Mouse (Mus musculus): ENCODE measurements around the gene Stmn3. TPM values are rescaled to one million over a fixed set of nuclear protein-coding genes. Genes with fewer than 3 reads are reported as not detected.
A peak's percentile ranks its signal among the peaks of the same experiment; 100 is the strongest.

The Stmn3 gene
- polyA plus RNA-seq (2014; fragmentation: Nextera tagmentation; extraction: Ambion mirVana) = 69.4 and 72.7 TPM in 2 replicates

DNA sequence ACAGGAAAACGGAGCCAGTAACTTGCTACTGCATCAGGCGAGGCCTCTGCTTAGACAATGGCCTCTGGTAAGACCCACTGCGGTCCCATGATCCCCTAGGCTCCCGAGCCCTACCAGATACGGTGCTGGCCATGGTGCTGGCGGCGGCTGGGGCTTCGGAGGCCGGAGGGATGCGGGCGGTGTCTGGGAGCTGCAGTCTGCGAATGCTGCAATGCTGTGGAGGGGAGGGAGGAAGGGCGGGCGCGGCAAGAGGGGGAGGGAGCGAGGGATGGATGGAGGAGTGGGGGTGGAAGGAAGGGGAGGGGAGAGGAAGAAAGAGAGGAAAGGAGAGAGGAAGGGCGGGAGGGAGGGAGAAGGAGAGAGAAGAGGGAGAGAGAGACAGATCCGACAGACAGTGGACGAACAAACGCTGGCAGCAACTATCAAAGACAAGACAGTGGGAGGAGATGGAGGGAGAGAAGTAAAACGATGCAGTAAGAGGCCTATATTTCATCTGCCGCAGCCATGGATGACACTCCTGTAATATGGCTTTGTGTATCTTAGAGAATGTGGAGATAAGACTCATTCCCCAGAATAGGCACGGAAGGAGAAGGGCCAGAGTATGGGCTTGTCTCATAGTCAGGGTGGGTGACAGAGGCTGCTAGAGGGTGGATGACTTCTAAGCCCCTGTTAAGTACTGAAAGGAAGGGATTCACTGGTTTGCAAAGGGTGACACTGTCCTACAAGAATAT, at the start of gene Stmn3:
Gene Stmn3, minus strand, starts transcription at position 421 of the 731 bp plus-strand sequence.
- H3K4me3 ChIP-seq (ENCODE audit: low read depth, low read length) = peak within 1 kb of the TSS; percentile 27
- no peak within 1 kb of the TSS; the same call in 1 of the 2 replicates for H3K27ac ChIP-seq (replicated peaks; ENCODE audit: low read depth, low read length)
- peak within 1 kb of the TSS; percentile 46 for H3K4me2 ChIP-seq (ENCODE audit: low read depth, low read length)
- 6% methylated on average over 23 of the region's 23 CpGs for WGBS
- peaks cover 35% of the 10 kb centered on the region for H3K27me3 ChIP-seq (replicated peaks; ENCODE audit: control insufficient read depth, insufficient read depth, low read length)
- H3K4me1 ChIP-seq (ENCODE audit: control insufficient read depth, insufficient read depth, low read length) = peaks cover 4% of the 10 kb centered on the region; the same call in 1 of the 2 replicates
- peak within 1 kb of the TSS; percentile 42; the same call in 1 of the 2 replicates for H3K9ac ChIP-seq (ENCODE audit: low read depth, low read length)
- H3K36me3 ChIP-seq (ENCODE audit: control insufficient read depth, insufficient read depth, low read length) = no peaks in the 10 kb centered on the region
- no peaks in the 10 kb centered on the region for H3K9me3 ChIP-seq (ENCODE audit: control insufficient read depth, low read length)
- peak; percentile 85 for ATAC-seq (ENCODE audit: low read depth)
- peak; percentile 68 for DNase-seq (ENCODE audit: low spot score)

DNA sequence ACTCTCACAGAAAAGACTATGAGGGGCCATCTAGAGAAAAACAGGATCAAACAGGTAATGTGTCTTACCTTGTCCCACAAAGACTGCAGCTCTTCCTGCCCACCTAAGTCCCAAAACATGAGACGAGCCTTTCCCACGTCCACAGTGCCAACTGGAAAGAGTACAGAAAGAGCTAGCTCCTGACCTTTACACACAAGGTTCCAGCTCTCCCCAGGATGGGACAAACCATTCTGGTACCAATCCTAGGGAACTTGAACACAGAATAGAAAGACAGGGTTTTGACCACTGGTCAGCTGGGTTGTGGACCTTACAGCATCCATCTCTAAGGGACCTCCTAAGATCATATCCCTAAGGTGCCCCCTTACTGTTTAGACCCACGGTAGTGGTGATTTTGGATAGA, 49.6 kb upstream of the Stmn3 start:
- peaks cover 57% of the 10 kb centered on the region for H3K36me3 ChIP-seq (ENCODE audit: control insufficient read depth, insufficient read depth, low read length)
- H3K27me3 ChIP-seq (replicated peaks; ENCODE audit: control insufficient read depth, insufficient read depth, low read length) = no peaks in the 10 kb centered on the region
- 91% methylated on average over 3 of the region's 3 CpGs for WGBS
- no peaks in the 10 kb centered on the region for H3K9me3 ChIP-seq (ENCODE audit: control insufficient read depth, low read length)
- peak overlapping the region; percentile 76 for H3K4me2 ChIP-seq (ENCODE audit: low read depth, low read length)
- ATAC-seq (ENCODE audit: low read depth) (no peak), DNase-seq (ENCODE audit: low spot score) (no peak)
- peak overlapping the region; percentile 90 for H3K9ac ChIP-seq (ENCODE audit: low read depth, low read length)
- peak overlapping the region; percentile 89 for H3K4me3 ChIP-seq (ENCODE audit: low read depth, low read length)
- peaks cover 22% of the 10 kb centered on the region for H3K4me1 ChIP-seq (ENCODE audit: control insufficient read depth, insufficient read depth, low read length)
- no peak overlapping the region for H3K27ac ChIP-seq (replicated peaks; ENCODE audit: low read depth, low read length)

DNA sequence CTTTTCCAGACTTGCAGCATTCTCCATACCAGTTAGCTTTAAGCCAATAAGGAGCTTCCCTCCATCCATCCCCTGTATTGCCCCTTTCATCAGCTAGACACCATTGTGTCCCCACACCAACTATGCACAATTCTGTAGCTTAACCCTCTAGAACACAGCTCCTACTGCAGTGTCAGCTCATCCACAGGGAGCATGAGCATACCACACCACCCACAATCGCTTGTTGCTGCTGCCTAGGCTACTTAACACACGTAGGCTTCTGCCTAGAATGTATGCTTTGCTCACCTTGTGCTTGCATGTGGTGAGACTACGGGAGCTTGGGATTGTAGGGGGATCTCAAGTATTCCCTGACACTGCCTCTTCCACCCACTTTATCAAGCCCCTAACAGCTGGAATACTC, 42.5 kb upstream of the Stmn3 start:
- Histone ChIP-seq H3K4me2 (ENCODE audit: low read depth, low read length) (no peak overlapping the region), H3K36me3 (ENCODE audit: control insufficient read depth, insufficient read depth, low read length) (peaks cover 79% of the 10 kb centered on the region), H3K9ac (ENCODE audit: low read depth, low read length) (no peak overlapping the region), H3K27me3 (replicated peaks; ENCODE audit: control insufficient read depth, insufficient read depth, low read length) (no peaks in the 10 kb centered on the region), H3K4me3 (ENCODE audit: low read depth, low read length) (no peak overlapping the region), H3K4me1 (ENCODE audit: control insufficient read depth, insufficient read depth, low read length) (no peaks in the 10 kb centered on the region), H3K9me3 (ENCODE audit: control insufficient read depth, low read length) (no peaks in the 10 kb centered on the region), H3K27ac (replicated peaks; ENCODE audit: low read depth, low read length) (no peak overlapping the region)
- 73% methylated on average over 3 of the region's 3 CpGs for WGBS
- DNase-seq (ENCODE audit: low spot score) = no peak
- no peak for ATAC-seq (ENCODE audit: low read depth)

DNA sequence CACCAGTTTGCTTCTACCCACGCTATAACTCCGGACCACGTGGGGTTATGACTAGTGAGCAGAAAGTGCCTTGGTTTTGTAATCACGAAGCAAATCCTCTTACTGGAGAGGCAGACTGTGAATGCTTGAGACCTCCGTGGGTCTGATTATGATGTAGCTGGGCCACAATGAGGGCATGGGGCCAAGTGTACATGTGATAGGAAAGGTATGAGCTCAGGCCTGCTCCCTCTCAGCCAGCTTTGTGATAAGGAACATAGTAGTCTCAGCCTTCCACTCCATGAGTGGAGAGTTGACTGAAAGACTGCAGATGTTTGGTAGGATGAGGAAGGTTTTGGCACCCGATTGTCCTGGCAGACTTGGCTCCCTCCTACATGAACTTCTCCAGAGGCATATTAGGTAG, 28.5 kb upstream of the Stmn3 start:
- no peak for DNase-seq (ENCODE audit: low spot score)
- Histone ChIP-seq H3K27me3 (replicated peaks; ENCODE audit: control insufficient read depth, insufficient read depth, low read length) (no peaks in the 10 kb centered on the region), H3K9ac (ENCODE audit: low read depth, low read length) (no peak overlapping the region), H3K27ac (replicated peaks; ENCODE audit: low read depth, low read length) (no peak overlapping the region), H3K36me3 (ENCODE audit: control insufficient read depth, insufficient read depth, low read length) (peaks cover 84% of the 10 kb centered on the region), H3K4me3 (ENCODE audit: low read depth, low read length) (no peak overlapping the region), H3K9me3 (ENCODE audit: control insufficient read depth, low read length) (no peaks in the 10 kb centered on the region), H3K4me2 (ENCODE audit: low read depth, low read length) (no peak overlapping the region), H3K4me1 (ENCODE audit: control insufficient read depth, insufficient read depth, low read length) (no peaks in the 10 kb centered on the region)
- ATAC-seq (ENCODE audit: low read depth) = no peak
- WGBS = 93% methylated on average over 6 of the region's 6 CpGs

DNA sequence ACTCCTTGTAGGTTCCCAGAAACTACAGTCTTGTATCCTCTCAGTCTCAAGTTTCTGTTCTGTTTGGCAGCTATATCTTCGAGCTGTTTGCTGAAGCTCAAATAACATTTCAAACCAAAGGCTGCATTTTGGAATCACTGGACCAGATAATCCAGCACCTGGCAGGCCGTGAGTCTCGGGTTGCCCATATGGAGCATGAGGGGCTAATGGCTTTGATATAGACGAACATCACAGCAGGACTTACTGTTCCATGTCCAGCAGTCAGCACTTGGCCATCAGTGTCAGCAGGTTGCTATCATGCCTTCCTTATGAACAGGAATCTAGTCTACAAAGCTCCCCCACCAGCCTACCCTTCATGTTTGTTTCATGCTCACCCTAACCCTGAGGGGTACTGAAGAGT, 26.1 kb upstream of the Stmn3 start:
- peaks cover 88% of the 10 kb centered on the region for H3K36me3 ChIP-seq (ENCODE audit: control insufficient read depth, insufficient read depth, low read length)
- H3K27me3 ChIP-seq (replicated peaks; ENCODE audit: control insufficient read depth, insufficient read depth, low read length) = no peaks in the 10 kb centered on the region
- H3K9ac ChIP-seq (ENCODE audit: low read depth, low read length) = no peak overlapping the region
- ATAC-seq (ENCODE audit: low read depth) = peak; percentile 79; the same call in 1 of the 2 replicates
- no peak overlapping the region for H3K4me2 ChIP-seq (ENCODE audit: low read depth, low read length)
- no peak overlapping the region for H3K27ac ChIP-seq (replicated peaks; ENCODE audit: low read depth, low read length)
- no peak overlapping the region for H3K4me3 ChIP-seq (ENCODE audit: low read depth, low read length)
- H3K4me1 ChIP-seq (ENCODE audit: control insufficient read depth, insufficient read depth, low read length) = no peaks in the 10 kb centered on the region
- DNase-seq (ENCODE audit: low spot score) = peak; percentile 43
- 78% methylated on average over 4 of the region's 4 CpGs for WGBS
- H3K9me3 ChIP-seq (ENCODE audit: control insufficient read depth, low read length) = no peaks in the 10 kb centered on the region

DNA sequence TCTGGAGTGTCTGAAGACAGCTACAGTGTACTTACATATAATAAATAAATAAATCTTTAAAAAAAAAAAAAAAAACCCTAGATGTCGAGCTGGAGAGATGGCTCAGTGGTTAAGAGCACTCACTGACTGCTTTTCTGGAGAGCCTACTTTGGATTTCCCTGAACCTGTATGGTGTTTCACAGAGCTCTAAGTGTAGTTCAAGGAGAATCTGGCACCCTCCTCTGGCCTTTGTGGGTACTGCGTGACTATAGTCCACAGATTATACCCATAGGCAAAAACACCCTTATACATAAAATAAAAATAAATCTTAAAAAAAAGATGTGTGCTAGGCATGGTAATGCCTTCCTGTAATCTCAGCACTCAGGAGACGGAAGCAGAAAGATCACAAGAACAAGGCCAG, 19.7 kb upstream of the Stmn3 start:
- no peaks in the 10 kb centered on the region for H3K4me1 ChIP-seq (ENCODE audit: control insufficient read depth, insufficient read depth, low read length)
- no peak overlapping the region for H3K4me2 ChIP-seq (ENCODE audit: low read depth, low read length)
- 62% methylated on average over 3 of the region's 3 CpGs for WGBS
- no peaks in the 10 kb centered on the region for H3K9me3 ChIP-seq (ENCODE audit: control insufficient read depth, low read length)
- H3K4me3 ChIP-seq (ENCODE audit: low read depth, low read length) = no peak overlapping the region
- DNase-seq (ENCODE audit: low spot score) (peak; percentile 74), ATAC-seq (ENCODE audit: low read depth) (peak; percentile 62; the same call in 1 of the 2 replicates)
- no peak overlapping the region for H3K27ac ChIP-seq (replicated peaks; ENCODE audit: low read depth, low read length)
- H3K36me3 ChIP-seq (ENCODE audit: control insufficient read depth, insufficient read depth, low read length) = peaks cover 84% of the 10 kb centered on the region
- H3K9ac ChIP-seq (ENCODE audit: low read depth, low read length) = no peak overlapping the region
- no peaks in the 10 kb centered on the region for H3K27me3 ChIP-seq (replicated peaks; ENCODE audit: control insufficient read depth, insufficient read depth, low read length)

DNA sequence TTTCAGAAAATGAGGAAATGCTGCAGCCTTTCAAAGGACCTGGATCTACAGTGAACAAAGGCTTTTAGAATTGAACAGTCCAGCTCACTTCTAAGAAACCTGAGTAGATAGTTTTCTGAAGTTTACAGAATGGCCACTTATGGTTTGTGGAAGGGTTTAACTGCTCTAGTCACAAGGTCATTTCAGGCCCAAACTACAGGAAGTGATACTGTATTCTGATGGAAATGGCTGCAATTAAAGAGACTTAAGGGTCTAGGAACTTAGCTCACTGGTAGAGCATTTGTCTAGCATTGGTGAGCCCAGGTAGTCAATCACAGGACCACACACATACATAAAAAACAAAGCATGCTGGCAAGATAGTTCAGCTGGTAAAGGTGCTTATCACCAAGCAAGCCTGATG, 18.2 kb upstream of the Stmn3 start:
- H3K27me3 ChIP-seq (replicated peaks; ENCODE audit: control insufficient read depth, insufficient read depth, low read length) = no peaks in the 10 kb centered on the region
- ATAC-seq (ENCODE audit: low read depth) = no peak
- no peak overlapping the region for H3K9ac ChIP-seq (ENCODE audit: low read depth, low read length)
- no peak overlapping the region for H3K4me2 ChIP-seq (ENCODE audit: low read depth, low read length)
- H3K4me1 ChIP-seq (ENCODE audit: control insufficient read depth, insufficient read depth, low read length) = no peaks in the 10 kb centered on the region
- H3K36me3 ChIP-seq (ENCODE audit: control insufficient read depth, insufficient read depth, low read length) = peaks cover 79% of the 10 kb centered on the region
- no peak overlapping the region for H3K27ac ChIP-seq (replicated peaks; ENCODE audit: low read depth, low read length)
- no peaks in the 10 kb centered on the region for H3K9me3 ChIP-seq (ENCODE audit: control insufficient read depth, low read length)
- no peak for DNase-seq (ENCODE audit: low spot score)
- no peak overlapping the region for H3K4me3 ChIP-seq (ENCODE audit: low read depth, low read length)

DNA sequence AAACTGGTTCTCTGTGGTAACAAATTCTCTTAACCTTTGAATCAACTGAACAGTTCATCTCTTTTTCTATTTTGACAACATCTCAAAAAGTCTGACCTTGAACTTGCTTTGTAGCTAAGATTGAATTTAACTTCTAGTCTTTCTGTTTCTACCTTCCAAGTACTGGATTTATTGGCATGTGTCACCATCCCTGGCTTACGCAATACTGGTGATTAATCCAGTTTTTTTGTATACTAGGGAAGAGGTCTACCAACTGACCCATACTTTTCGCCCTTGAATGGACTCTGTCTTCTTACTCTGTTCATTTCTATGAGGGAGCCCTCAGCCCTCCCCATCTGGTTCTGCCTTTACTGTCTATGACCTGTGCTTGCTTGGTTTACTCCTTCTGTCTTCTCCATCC, 11.8 kb upstream of the Stmn3 start:
- peaks cover 78% of the 10 kb centered on the region for H3K36me3 ChIP-seq (ENCODE audit: control insufficient read depth, insufficient read depth, low read length)
- H3K4me3 ChIP-seq (ENCODE audit: low read depth, low read length) = no peak overlapping the region
- ATAC-seq (ENCODE audit: low read depth) (no peak), DNase-seq (ENCODE audit: low spot score) (no peak)
- H3K4me1 ChIP-seq (ENCODE audit: control insufficient read depth, insufficient read depth, low read length) = no peaks in the 10 kb centered on the region
- H3K9me3 ChIP-seq (ENCODE audit: control insufficient read depth, low read length) = no peaks in the 10 kb centered on the region
- no peak overlapping the region for H3K4me2 ChIP-seq (ENCODE audit: low read depth, low read length)
- WGBS = 94% methylated on average over 2 of the region's 2 CpGs
- no peak overlapping the region for H3K27ac ChIP-seq (replicated peaks; ENCODE audit: low read depth, low read length)
- no peak overlapping the region for H3K9ac ChIP-seq (ENCODE audit: low read depth, low read length)
- no peaks in the 10 kb centered on the region for H3K27me3 ChIP-seq (replicated peaks; ENCODE audit: control insufficient read depth, insufficient read depth, low read length)

DNA sequence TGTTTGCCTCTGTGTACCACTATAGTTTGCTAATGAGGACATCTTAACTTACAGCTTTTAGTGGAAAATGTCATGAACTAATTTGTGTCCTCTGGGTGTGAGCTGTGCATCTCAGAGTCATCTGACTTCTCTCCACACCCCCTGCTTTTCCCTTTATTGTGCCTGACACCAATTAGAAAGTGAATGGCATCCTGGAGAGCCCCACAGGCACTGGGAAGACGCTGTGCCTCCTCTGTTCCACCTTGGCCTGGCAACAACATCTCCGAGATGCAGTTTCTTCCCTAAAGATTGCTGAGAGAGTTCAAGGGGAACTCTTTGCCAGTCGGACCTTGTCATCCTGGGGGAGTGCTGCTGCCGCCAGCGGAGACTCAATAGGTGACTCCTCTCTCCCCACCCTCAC, 7.8 kb upstream of the Stmn3 start:
- ATAC-seq (ENCODE audit: low read depth) (no peak), DNase-seq (ENCODE audit: low spot score) (no peak)

More for the DNA sequence above, 7.8 kb upstream of the Stmn3 start:
- WGBS = 80% methylated on average over 5 of the region's 5 CpGs
- Histone ChIP-seq H3K36me3 (ENCODE audit: control insufficient read depth, insufficient read depth, low read length) (peaks cover 47% of the 10 kb centered on the region), H3K9ac (ENCODE audit: low read depth, low read length) (no peak overlapping the region), H3K4me3 (ENCODE audit: low read depth, low read length) (no peak overlapping the region), H3K27ac (replicated peaks; ENCODE audit: low read depth, low read length) (no peak overlapping the region), H3K4me1 (ENCODE audit: control insufficient read depth, insufficient read depth, low read length) (peaks cover 4% of the 10 kb centered on the region; the same call in 1 of the 2 replicates), H3K9me3 (ENCODE audit: control insufficient read depth, low read length) (no peaks in the 10 kb centered on the region), H3K27me3 (replicated peaks; ENCODE audit: control insufficient read depth, insufficient read depth, low read length) (no peaks in the 10 kb centered on the region), H3K4me2 (ENCODE audit: low read depth, low read length) (no peak overlapping the region)

Data from embryonic facial prominence, embryonic 14.5 days (tissue).